Mouse (Mus musculus) lung, postnatal 14 days (tissue): Measurements from ENCODE around the gene Kctd18.

Experiments used
- DNase-seq: peaks from one replicate; pipeline ENCODE4 v3.0.0; 2021

Kctd18 gene

DNA sequence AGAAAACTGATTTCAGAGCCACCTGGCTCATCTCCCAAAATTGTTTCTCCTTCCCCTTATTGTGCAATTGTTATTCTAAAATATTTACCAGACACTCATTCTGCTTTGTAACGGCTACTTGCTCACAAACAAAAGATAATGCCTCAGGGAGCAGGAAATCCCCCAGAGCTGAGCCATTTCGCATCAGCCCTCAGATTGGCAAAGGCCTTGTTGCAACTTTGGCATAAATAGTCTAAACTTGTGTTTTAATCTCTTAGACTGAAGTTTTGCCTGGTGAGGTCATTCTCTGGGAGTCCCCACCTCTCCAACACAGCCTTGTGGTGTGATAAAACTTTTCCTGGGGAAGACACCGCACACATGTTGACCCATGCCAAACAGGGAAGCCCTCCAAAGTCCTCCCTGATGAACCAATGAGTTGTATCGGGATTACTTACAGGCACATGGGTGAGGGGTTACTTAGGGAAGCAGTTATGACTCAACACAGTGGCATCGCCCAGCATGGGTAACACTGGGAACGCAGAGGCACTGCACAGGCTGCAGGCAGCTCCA, 29.6 kb downstream of the Kctd18 start:
- no peak for DNase-seq

DNA sequence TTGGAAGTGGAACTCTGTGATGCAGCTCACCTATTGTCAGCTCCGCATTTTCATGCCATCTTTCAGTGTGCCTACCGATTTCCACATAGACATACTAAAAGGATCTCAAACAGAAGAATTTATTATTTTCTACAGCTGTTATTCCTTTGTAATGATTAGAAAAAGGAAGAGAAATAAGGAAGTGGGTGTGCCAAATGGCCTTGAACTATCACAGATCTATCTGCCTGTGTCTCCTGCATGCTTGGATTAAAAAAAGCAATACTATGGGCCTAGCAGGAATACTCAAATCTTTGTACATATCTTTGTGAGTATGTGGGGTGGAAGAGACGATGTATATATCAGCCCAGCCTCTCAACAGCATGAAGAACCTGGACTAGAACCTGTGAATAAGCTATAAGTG, 41.9 kb downstream of the Kctd18 start:
- no peak for DNase-seq

DNA sequence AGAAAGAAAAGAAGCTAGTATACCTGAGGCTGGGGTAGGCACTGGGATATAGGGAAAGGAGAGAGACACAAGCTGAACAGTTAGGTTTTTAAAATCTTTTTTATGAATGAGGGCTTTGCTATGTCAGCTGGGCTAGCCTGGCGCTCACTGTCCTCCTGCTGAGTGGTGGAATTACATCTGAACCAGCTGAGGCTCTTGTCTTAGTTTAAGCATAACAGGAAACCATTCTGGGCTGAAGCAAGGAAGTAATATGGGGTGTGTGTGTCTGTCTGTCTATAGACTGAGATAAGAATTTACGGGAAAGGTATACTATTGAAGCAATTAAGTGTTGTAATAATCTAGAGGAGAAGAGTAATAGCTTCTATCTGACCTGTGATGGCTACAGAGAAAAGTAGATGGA, 47.2 kb downstream of the Kctd18 start:
- no peak for DNase-seq

DNA sequence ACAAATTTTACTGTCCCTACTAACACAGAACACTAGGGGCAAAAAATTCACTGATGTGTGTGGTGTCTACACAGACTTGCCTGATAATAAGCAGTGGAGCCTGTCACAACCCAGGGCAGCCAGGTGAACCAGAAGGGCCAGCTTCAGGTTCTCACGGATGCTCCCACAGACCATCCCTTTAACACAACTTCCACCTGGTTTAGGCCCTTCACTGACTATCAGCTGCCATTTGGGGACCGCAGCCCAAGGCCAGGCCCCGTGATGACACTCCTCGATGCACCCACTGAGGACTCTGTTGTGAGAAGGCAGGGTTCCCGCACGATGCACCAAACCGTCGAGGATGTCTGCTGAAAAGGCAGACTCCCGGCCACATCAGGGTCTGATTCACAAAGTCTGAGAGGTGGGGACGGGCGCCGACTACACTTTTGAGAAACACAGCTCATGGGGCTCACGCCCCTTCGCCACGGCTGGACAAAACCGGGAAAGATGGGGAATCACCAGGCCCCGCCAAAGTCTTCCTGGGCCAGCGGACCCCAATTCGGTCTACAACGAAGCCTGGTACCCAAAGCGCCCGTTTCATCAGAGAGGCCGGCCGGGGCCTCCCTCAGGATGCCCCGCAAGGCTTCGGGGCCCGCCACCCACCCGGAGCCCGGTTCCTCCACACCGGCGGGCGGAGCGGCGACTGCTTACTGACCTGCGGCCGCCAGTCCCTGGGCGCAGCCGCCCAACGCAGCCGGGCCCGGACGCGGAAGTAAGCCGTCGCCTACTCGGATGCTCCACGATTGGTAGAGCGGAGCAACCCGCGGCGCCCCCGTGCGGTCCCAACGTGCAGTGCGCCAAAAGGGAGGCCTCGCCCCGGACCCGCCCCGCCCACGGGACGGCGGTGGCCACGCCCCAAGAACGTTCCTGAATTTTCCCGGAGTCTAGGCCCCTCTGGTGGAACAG, 49.2 kb downstream of the Kctd18 start:
- DNase-seq = peak; percentile 99

DNA sequence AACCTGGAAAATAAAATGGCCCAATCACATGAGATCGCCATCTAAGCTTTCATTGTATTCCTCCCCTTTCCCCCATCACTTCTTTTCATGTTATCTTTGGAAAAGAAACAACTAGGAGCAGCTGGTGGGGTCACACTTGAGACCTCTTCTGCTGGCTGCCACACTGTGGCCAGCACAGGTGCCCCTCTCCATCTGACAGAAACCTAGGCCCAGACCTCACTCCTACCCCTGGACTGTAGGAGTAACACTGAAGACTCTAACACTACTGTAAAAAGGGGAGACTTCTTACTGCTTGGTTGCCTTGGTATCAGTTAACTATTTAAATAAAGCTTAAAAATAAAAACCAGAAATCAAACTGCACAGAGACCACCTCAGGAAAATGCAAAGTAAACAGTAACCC, 63.0 kb downstream of the Kctd18 start:
- no peak for DNase-seq

DNA sequence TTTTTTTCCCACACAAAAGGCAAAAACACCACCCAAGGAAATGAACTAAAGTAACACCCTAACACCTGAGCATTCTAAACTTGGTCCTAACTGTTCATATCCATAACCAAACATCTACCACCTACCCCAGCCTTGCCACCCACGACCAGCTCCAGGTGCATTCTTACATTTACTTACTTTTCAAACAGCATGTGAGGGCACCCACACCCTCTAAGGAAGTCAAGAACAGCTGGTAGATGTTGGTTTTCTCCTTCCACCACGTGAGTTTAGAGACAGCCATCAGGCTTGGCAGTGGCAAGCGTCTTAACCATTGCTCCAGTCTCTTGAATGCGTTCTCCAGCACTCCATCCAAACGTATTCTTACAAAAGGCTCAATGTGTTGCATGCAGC, 64.4 kb downstream of the Kctd18 start:
- DNase-seq = no peak

DNA sequence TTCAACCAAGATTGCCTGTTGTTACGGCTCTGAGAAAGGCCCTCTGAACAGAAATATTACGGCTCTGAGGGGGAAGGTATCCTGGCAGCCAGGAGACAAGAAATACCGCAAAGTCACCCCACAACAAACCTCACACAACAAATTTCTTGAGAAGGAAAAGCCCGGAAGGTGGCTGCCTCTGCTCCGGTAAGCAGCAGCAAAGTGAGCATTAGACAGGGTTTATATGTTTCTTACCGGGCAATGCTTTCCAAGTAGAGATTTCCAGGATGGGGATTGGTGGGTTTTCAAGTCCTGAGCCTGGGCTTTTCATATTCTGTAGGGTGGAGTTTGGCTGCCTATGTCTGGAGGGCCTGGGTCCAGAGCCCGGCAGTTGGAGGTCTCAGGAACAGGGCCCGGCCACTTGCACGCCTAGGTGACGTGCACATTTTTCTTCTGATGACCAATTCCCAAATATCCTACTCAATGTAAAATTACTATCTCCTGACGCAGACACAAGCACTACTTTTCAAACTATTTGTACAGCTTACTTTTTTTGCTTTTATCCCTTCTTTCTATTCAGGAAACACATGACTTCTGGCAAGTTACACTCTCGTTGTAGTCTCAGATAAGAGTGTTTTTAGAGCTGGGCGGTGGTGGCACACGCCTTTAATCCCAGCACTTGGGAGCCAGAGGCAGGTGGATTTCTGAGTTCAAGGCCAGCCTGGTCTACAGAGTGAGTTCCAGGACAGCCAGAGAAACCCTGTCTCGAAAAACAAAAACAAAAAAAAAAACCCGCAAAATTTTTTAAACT, 65.0 kb downstream of the Kctd18 start:
- DNase-seq = no peak

DNA sequence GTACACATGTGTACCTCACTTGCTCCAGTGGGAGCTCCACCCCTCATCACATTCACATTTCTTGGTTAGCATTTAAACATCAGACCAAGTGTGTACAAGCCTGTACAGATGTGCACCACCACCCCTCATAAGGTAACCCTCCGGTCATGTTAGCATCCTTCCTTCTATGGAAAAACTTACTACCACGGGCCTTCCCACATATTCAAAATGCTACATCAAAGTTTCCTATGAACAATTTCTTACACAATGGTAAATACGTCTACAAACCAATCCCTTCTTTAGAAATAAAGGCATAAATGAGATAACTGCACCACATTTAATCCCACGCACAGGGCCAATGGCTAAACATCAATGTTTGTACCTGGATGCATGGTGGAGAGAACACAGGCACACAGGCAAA, 66.2 kb downstream of the Kctd18 start:
- DNase-seq = no peak

DNA sequence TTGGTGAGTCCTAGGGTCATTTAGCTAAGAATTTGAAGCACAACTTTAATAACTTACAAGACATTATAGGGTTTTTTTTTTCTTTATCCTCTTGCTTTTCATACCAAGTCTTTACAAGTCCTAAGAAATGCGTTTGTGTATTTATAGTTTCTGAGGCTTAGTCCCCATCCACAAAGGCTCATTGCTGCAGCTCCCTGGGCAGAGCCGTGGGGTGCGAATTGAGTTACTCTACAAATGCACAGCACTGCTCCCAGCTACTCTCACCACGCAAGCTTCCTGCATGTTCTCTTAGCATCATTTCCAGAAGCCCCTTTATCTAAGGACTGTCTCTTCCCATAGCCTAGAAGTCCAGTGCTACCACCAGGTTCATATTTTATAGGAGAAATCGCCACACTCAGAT, 69.0 kb downstream of the Kctd18 start:
- DNase-seq = no peak

DNA sequence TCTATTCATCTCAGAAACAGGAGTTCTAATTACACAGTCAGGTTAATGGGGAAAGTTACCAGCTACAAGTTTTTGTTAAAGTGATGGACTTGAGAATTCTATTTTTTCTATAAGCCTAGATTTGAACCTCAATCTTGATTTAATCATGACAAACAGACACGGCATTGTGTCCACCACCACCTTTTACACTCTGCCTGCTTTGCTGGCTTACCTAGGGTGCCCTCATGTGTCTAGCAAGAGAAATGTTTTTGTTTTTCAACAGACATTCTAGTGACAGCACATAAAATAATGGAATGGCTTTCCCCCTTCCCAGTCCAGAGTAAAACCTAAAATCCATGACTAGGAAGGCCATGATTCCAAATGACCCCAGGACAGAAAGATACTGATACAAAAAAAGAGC, 69.6 kb downstream of the Kctd18 start:
- peak; percentile 17 for DNase-seq

DNA sequence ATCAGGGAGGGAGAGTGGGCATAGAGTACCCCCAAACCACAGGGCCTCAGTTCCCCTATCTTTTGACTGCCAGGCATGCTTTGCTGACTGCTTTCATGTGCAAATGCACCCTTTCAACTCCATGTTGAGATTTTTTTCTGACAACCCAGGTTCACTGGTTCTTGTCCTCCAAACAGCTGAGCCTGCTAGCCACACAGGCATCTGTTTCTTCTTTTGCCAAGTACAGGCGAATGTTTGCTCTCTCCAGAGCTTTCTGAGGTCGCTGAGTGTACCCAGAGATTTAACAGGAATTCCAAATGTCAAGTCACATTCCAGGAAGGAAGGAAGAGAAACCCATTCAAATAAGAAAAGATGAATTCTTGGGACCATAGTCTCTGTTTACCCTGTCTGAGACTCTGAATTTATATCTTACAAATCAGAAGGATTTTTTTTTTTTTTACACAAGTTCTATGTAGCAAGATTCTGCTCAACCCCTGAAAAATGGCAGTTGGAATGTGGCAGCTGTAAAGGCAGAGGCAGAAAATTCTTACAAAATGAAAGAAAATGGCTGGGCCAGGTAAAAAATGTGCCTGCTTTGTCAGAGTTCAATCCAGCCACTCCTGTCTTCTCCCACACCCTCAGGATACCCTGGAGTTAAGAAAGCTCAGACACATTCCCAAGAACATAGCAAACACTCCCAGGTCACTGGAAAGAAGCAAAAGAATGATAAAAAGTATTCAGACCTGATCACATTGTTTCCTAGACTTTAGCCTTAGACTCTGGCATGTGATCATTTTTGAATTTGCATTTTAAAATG, 71.0 kb downstream of the Kctd18 start:
- DNase-seq = no peak

DNA sequence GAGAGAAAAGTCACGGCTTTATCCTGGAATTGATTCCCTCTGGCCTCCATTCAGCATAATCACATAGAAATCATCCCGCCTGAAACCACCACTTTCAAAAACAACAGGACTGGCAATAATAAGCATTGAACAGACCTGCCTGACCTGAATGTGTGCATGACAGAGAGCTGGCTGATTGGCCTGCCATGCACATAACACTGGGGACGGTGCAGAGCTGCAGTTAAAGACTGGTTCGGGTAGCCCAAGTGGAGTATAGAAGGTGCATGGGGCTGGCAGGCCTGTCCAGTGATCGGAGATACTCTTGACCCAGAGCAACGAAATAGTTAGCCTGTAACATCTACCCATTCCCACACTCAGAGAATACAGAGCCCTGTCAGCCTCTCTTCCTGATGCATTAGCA, 76.5 kb downstream of the Kctd18 start:
- DNase-seq = no peak

DNA sequence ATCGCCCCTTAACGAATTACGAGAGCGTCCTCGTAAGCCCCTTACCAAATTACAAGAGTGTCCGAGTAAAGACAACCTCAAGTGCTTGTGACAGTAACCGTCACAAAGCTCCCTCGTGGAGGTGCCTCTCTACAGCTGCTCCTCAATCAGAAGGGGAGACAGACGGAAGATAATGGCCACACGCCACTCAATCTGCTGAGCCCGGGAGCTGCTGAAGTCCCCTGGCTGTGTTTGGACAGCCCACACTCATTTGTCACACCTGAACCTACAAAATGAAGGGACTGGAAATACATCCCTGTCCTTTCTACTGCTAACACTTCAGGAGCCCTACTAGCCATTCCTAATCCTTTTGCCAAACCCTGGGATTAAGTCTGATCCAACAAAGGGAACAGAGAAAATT, 77.0 kb downstream of the Kctd18 start:
- DNase-seq = no peak

DNA sequence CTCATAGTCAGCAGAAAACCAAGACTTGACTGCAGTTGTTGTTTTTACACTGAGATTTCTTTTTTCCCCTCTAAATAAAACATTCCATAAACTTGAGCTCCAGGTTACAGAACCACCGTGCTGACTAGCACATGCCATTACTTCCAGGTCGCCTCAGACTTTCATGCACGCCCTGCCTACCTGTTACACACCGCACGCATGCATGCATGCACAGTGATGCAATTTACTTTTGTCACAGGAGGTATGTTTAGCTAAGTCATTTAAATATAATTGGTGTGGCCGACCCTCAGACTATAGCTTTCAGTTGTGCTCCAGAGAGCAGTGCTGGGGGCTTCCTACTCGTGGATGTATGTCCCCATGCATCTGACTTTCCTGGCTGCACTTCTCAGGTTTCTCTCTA, 77.7 kb downstream of the Kctd18 start:
- no peak for DNase-seq

DNA sequence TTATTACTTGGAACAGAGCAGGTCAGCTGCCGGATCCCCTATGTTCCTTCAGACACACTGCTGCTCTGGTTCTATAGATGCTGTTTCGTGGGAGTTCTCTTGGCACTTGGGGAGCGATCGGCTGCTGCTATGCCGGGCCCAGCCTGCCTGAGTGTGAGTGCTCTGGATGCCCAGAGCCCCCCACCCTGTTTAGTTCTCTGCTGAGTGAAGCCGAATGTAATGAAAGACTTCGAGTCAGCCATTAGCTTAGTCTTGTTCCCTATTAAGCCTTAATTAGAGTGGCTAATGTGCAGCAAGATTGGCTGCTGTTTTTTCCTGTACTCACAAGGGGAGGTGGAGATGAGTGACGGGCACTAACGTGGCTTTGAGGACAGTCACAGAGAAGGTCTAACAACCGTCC, 78.1 kb downstream of the Kctd18 start:
- DNase-seq = no peak

DNA sequence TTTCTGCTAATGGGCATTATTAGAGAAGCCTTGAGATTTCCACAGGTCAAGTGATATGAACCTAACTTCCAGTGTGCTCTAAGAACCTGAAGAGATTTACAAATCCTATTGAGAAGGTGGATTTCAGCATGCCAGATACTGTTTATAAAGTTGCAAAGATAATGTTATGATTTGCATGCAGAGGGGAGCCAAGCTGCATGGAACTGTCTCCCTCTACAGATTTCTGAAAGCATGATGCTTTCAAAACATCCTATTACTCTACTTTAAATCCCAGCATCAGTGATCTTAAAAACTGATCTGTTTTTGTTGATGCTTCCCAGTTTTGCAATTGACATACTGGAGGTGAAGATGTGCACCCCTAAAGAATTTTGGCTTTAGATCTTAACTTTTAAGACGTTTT, 84.5 kb downstream of the Kctd18 start:
- no peak for DNase-seq

DNA sequence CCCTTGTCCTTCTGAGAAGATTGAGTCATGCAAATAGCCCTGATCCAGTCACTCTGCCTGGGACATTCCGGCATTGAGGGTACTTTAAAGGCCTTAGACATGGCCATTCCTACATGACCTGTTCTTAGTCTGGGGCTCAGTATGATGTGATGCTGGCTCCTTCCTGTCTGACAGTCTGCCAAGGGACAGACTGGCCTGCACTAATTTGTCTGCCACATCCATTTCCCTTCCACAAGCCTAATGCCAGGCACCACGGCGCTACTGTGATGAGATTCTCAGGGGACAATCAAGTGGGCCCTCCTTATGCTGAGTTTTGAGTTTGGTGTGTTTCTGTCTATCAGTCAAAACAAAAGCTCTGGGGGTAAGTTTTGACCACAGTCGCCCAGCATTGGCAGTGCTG, 100.2 kb downstream of the Kctd18 start:
- DNase-seq = no peak

DNA sequence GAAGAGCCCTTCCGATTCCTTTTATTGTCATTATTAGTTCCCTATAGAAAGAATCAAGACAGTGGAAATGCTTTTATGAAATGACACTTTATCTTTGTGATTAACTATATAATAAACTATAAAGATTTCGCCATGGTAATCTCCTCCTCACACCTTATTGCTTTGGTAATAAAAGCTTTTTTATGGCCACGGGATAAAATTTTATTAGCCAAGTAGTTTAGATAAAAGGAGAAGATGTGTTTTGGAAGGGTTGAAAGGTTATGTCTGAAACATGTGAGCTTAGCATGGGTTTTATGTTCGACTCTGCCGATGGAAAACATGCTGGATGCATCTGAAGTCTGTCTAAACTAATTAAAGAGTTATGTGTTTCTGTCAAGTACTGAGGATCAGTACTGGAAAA, 101.4 kb downstream of the Kctd18 start:
- DNase-seq = no peak

DNA sequence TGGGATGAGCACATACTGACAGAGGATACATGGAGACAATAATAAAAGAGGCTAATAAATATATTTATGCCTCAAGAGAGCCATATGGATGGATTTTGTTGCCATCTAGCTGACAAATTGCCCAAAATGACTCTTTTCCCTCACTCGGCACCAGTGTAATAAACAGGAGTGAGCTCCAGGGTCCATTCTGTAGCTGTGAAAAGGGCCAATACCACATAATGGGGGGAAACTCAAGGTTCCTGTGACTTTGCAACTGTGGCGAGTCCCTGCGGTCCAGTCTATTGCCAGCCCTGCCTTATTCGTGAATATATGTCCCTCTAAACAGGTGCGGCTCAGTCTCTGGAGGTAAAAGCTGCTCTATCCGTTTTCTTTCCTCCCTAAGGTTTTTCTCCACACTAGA, 107.2 kb downstream of the Kctd18 start:
- DNase-seq = no peak

DNA sequence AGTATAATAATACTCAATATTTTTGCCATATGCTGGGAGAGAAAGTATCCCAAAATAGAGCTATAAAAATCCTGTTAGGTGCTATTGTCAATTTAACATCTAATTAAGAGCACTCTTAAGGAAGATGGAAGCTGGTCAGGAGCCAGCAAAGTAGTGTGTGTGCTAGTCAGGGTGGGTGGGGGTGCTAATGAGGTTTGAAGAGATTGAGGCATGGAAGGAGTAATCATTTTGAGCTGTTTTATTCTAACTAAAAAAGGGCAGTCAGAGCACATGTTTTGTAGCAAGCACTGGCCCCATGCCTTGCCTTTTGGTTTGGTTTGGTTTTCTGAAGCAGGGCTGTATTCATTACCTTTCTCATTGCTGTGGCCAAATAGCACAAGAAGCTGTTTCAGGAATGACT, 112.4 kb downstream of the Kctd18 start:
- no peak for DNase-seq

DNA sequence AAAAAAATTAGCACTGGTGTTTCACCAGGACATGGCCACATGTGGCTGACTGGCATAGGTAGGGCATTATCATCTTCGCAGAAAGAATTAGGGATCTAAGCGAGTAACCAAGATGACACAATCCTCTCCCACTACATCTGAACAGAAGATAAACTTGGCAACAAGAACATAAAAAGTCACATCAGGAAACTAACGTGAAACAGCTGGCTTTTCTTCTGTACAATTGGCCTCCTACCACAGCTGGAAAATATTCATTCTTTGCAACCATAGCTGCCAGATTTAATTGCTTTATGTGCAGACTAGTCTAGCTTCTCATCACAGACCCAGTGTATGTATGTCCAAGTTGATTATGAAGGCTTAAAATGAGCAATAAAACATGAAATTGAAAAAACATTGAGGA, 112.8 kb downstream of the Kctd18 start:
- DNase-seq = no peak
